Mouse (Mus musculus) urinary bladder, adult 18-20 months (tissue): ENCODE results near the gene Lyzl4.

Experiments used
- DNase-seq, 2 experiments: peaks; one replicate each; pipeline ENCODE4 v3.0.0; 2022; ENCODE audit warnings: low spot score in 2 of 2, mixed read lengths in 2 of 2

The Lyzl4 gene

DNA sequence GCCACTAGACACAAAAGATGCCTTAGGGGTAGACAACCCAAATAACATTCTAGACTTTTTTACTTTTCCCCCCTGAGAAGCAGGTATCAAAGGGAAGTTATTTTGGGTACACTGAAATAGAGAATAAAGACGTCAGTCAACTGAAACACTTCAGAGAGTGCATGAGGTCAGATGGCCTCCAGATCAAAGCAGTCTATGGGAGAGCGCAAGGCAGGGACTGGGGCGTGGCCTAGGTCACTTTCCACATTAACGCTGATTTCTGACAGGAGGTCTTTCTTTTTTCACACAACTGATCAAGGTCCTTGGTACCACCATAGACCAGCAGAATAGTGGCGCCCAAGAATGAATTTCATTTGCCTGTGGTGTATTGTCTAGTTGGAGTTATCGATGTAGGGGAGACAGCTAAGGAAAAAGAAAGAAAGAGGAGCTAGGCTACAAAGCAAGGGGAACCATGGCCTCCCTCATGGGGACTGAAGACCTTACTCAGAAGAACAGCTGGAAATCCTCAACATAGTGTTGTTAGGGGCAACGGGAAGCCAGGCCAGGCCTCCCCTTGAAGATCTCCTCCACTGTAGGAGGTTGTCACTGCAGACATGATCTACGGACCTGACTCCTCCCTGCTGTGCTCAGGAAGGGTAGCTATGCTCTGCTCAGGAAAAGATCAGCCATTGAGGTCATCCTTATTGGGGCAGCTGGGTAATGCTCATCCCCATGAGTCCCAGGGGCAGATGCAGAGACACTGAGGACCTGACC, 113.1 kb downstream of the Lyzl4 start:
- no peak for DNase-seq
